Mouse (Mus musculus) liver, postnatal 0 days (tissue): Measurements from ENCODE around the gene Cradd. TPM values are rescaled to one million over a fixed set of nuclear protein-coding genes. Genes with fewer than 3 reads are reported as not detected.

Source experiments
- ATAC-seq: fragments of 200-750 bp; cut with Nextera tagmentation; 2 replicates; pipeline ENCODE4 v1.8.0; 2017; ENCODE audit warnings: mild to moderate bottlenecking, moderate library complexity
- DNase-seq: peaks from one replicate; pipeline ENCODE4 v3.0.0-alpha.2; 2016
- H3K27ac ChIP-seq: fragments of 300-500 bp; sonication (generic); 2 replicates; pipeline ENCODE4 v1.5.1; 2014; ENCODE audit warnings: antibody characterized with exemption, moderate library complexity, mild to moderate bottlenecking, low read depth
- H3K27me3 ChIP-seq: fragments of 300-500 bp; sonication (generic); 2 replicates; pipeline ENCODE4 v1.6.1; 2014; ENCODE audit warnings: low read length, control low read depth, mixed read lengths; ENCODE audit not compliant: insufficient read depth
- H3K36me3 ChIP-seq: fragments of 300-500 bp; sonication (generic); replicated peaks from 2 replicates; pipeline ENCODE4 v1.6.1; 2014; ENCODE audit warnings: mild to moderate bottlenecking, control low read depth, low read length, moderate library complexity, mixed read lengths; ENCODE audit not compliant: insufficient read depth
- H3K4me1 ChIP-seq: fragments of 300-500 bp; sonication (generic); 2 replicates; pipeline ENCODE4 v1.6.1; 2014; ENCODE audit warnings: antibody characterized with exemption, mild to moderate bottlenecking, control low read depth; ENCODE audit not compliant: insufficient read depth
- H3K4me2 ChIP-seq: fragments of 300-500 bp; sonication (generic); 2 replicates; pipeline ENCODE4 v1.6.1; 2014; ENCODE audit warnings: low read depth, mild to moderate bottlenecking, low read length, moderate library complexity, mixed read lengths
- H3K4me3 ChIP-seq: fragments of 300-500 bp; sonication (generic); 2 replicates; pipeline ENCODE4 v1.5.1; 2014; ENCODE audit warnings: low read depth, low read length
- H3K9ac ChIP-seq: fragments of 300-500 bp; sonication (generic); replicated peaks from 2 replicates; pipeline ENCODE4 v1.6.1; 2014; ENCODE audit warnings: mild to moderate bottlenecking, moderate library complexity
- H3K9me3 ChIP-seq: fragments of 300-500 bp; sonication (generic); 2 replicates; pipeline ENCODE4 v1.6.1; 2016; ENCODE audit warnings: mild to moderate bottlenecking, control low read depth, low read length, mixed read lengths
- CTCF ChIP-seq: sonication (generic); IDR thresholded peaks from 2 replicates; pipeline ENCODE4 v1.5.1; 2016; ENCODE audit warnings: antibody characterized with exemption, low read depth
- EP300 ChIP-seq: IDR thresholded peaks from 2 replicates; pipeline ENCODE4 v1.6.1; 2016; ENCODE audit warnings: antibody characterized with exemption, low read depth, mild to moderate bottlenecking
- WGBS: fragments of 180-500 bp; shearing (Covaris S2); extraction: QIAGEN DNeasy Blood & Tissue Kit; methylation state at CpG from one replicate; pipeline ENCODE4 v1.1.7; 2014; ENCODE audit not compliant: insufficient replicate concordance; 5-methylcytosine and 5-hydroxymethylcytosine counted together
- polyA plus RNA-seq: library from polyadenylated mRNA; unstranded; fragments of >200 nt; fragmentation: Nextera tagmentation; extraction: Ambion mirVana; gene quantifications from 2 replicates; pipeline ENCODE4 v1.2.1, GENCODE M21; 2015

Gene Cradd
- polyA plus RNA-seq, 1 experiment from 2014 or later, result 6.5 TPM

- DNase-seq (no peak), ATAC-seq (no peak)
- H3K36me3 ChIP-seq, result no peaks in the 10 kb centered on the region
- no peaks in the 10 kb centered on the region for H3K4me1 ChIP-seq
- H3K9me3 ChIP-seq, result 0 out of 2 replicates have a peak, but pooled peaks cover 4% of the 10 kb centered on the region
- H3K27ac ChIP-seq, result no peak overlapping the region
- no peak overlapping the region for H3K4me3 ChIP-seq
- 80% methylated on average over 4 of the region's 4 CpGs for WGBS
- no peak for TF ChIP-seq CTCF
- no peak for TF ChIP-seq EP300
- H3K9ac ChIP-seq, result no peak overlapping the region
- H3K27me3 ChIP-seq, result no peaks in the 10 kb centered on the region
- H3K4me2 ChIP-seq, result no peak overlapping the region
Measured at GRCm38 (mm10) chr10:95340676-95341075, 16.7 kb upstream of the Cradd start.

DNA sequence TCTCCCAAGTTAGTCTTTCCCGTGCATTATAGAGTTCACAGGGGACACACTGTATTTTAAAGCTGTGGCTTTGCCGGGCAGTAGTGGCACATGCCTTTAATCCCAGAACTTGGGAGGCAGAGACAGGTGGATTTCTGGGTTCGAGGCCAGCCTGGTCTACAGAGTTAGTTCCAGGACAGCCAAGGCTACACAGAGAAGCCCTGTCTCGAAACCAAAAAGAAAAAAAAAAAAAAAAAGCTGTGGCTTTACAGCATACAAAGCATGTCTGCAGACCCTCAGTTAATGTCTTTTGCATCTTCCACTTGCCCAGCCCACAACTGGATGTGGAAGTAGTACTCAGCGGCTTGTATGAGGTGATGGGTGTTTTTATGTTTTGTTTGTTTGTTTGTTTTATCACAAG is 13.7 kb upstream of the Cradd start:
- Histone ChIP-seq H3K4me1 (no peaks in the 10 kb centered on the region), H3K4me2 (no peak overlapping the region), H3K4me3 (no peak overlapping the region), H3K27me3 (no peaks in the 10 kb centered on the region), H3K27ac (no peak overlapping the region), H3K9me3 (no peaks in the 10 kb centered on the region), H3K36me3 (no peaks in the 10 kb centered on the region), H3K9ac (no peak overlapping the region)
- DNase-seq, result no peak
- ATAC-seq, result no peak
- 56% methylated on average over 5 of the region's 5 CpGs for WGBS
- TF ChIP-seq CTCF, result no peak
- TF ChIP-seq EP300, result no peak

- H3K4me3 ChIP-seq, result no peak overlapping the region
- no peaks in the 10 kb centered on the region for H3K4me1 ChIP-seq
- no peaks in the 10 kb centered on the region for H3K27me3 ChIP-seq
- H3K9ac ChIP-seq, result no peak overlapping the region
- DNase-seq (no peak), ATAC-seq (no peak)
- 38% methylated on average over 4 of the region's 4 CpGs for WGBS
- H3K36me3 ChIP-seq, result no peaks in the 10 kb centered on the region
- H3K9me3 ChIP-seq, result no peaks in the 10 kb centered on the region
- H3K4me2 ChIP-seq, result no peak overlapping the region
- H3K27ac ChIP-seq, result no peak overlapping the region
- TF ChIP-seq CTCF, result no peak
- no peak for TF ChIP-seq EP300
Measured at GRCm38 (mm10) chr10:95336781-95337544, 13.0 kb upstream of the Cradd start.

- no peaks in the 10 kb centered on the region for H3K27me3 ChIP-seq
- no peak overlapping the region for H3K9ac ChIP-seq
- no peak overlapping the region for H3K4me3 ChIP-seq
- TF ChIP-seq EP300 (no peak), CTCF (no peak)
- no peak for ATAC-seq
- 55% methylated on average over 1 of the region's 1 CpGs for WGBS
- H3K9me3 ChIP-seq, result no peaks in the 10 kb centered on the region
- no peaks in the 10 kb centered on the region for H3K36me3 ChIP-seq
- H3K27ac ChIP-seq, result no peak overlapping the region
- H3K4me2 ChIP-seq, result no peak overlapping the region
- no peak for DNase-seq
- no peaks in the 10 kb centered on the region for H3K4me1 ChIP-seq
Measured at GRCm38 (mm10) chr10:95334826-95335225, 10.9 kb upstream of the Cradd start.

- TF ChIP-seq EP300 (no peak), CTCF (no peak)
- Histone ChIP-seq H3K4me1 (no peaks in the 10 kb centered on the region), H3K4me3 (no peak overlapping the region), H3K27me3 (no peaks in the 10 kb centered on the region), H3K9ac (no peak overlapping the region), H3K4me2 (no peak overlapping the region), H3K36me3 (no peaks in the 10 kb centered on the region), H3K9me3 (no peaks in the 10 kb centered on the region), H3K27ac (no peak overlapping the region)
- no peak for ATAC-seq
- 83% methylated on average over 3 of the region's 3 CpGs for WGBS
- DNase-seq, result no peak
Measured at GRCm38 (mm10) chr10:95332596-95332995, 8.7 kb upstream of the Cradd start.

GRCm38 (mm10) chr10:95330375-95331363 is 6.7 kb upstream of the Cradd start:
- Histone ChIP-seq H3K4me2 (no peak overlapping the region), H3K9ac (no peak overlapping the region), H3K4me3 (no peak overlapping the region), H3K27me3 (no peaks in the 10 kb centered on the region), H3K4me1 (no peaks in the 10 kb centered on the region), H3K36me3 (no peaks in the 10 kb centered on the region), H3K9me3 (no peaks in the 10 kb centered on the region), H3K27ac (no peak overlapping the region)
- DNase-seq (no peak), ATAC-seq (no peak)
- WGBS, result 72% methylated on average over 9 of the region's 9 CpGs
- TF ChIP-seq CTCF, result no peak
- no peak for TF ChIP-seq EP300
